Mouse (Mus musculus) left cerebral cortex, adult 18-20 months (tissue): ENCODE data around the gene Lman2. TPM values are rescaled to one million over a fixed set of nuclear protein-coding genes. Genes with fewer than 3 reads are reported as not detected.
A peak's percentile ranks its signal among the peaks of the same experiment; 100 is the strongest.

ENCODE experiments used
- DNase-seq, 2 experiments: peaks; one replicate each; pipeline ENCODE4 v3.0.0; 2021 to 2022; ENCODE audit warnings: low spot score in 2 of 2, mixed read lengths in 1 of 2
- total RNA-seq, 2 experiments: library from RNA; stranded (reverse); gene quantifications; 2 replicates each; pipeline ENCODE4 v1.2.3; 2021

Lman2 gene
- total RNA-seq, 2 experiments from 2014 or later: 54.4 to 59.1 TPM

DNA sequence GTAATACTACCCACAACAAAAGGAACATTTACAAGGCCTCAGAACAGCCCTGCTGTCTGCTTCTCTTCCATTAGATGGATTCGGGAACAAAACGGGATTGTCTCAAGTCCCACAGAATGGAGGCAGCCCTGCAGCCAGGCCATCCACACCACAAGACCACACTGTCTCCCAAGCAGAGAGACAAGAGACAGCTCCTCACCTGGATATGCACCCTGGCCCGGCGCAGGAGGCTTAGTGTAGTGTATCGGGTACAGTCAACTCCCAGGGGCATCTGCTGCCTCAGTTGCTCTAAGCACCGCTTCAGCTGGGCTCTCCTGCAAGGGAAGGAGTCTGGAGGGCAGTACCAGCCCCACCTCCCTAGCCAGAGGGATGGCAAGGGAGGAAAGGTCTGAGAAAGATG is 34.4 kb downstream of the Lman2 start:
- no peak for DNase-seq

DNA sequence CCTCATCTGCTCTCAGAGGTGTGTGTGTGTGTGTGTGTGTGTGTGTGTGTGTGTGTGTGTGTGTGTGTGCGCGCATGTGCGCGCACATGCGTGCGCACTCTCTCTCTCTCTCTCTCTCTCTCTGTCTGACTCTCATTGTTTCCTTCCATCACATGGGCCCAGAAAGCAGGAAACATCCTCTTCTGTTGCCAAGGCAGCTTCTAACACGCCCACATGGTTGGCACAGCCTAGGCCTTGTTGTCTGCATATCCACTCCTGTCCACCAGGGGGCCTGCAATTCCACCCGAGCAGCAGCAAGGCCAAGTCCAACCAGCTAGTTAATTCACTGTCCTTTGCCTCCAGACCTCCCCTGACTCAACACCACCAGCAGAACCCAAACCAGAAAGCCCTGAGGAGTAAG is 35.0 kb downstream of the Lman2 start:
- DNase-seq: peak; percentile 92 to 94

DNA sequence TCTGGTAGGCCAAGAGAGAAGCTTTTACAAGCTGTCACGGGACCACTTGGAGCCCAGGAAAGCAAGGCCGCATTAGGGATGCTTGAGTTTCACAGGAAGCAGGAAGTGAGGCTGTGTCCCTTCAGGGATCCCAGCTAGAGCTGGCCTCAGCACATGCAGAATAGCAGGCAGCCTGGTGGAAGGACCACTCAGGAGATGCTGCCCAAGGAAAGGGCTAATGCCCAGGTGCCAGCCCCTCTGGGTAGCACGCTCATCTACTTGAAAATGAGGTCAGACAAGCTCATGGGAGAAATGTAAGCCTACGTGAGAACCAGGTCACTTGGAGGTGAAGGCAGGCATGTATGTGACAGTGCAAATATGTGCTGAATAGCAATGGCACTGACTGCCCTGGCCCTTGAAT is 35.4 kb downstream of the Lman2 start:
- DNase-seq: no peak

DNA sequence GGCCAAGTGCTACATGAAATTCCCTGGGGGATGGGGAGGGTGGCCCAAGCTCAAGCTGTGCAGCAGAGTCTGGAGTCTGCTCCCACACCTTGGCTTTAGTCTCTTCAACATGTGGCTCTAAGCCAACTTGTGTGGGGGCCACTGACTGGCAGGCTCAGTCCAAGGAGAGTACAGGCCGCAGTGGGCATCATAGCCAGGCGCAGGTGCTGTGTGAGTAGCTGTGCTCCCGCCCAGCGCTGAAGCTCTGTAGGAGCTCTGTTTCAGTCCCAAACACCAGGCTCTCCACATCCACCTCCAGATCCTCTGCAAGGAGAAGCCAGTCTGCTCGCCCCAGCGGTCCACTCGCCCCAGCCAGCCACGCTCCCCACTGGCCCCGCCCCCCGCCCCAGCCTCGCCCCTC is 37.0 kb downstream of the Lman2 start:
- DNase-seq: peak in 1 of 2 experiments; percentile 63

DNA sequence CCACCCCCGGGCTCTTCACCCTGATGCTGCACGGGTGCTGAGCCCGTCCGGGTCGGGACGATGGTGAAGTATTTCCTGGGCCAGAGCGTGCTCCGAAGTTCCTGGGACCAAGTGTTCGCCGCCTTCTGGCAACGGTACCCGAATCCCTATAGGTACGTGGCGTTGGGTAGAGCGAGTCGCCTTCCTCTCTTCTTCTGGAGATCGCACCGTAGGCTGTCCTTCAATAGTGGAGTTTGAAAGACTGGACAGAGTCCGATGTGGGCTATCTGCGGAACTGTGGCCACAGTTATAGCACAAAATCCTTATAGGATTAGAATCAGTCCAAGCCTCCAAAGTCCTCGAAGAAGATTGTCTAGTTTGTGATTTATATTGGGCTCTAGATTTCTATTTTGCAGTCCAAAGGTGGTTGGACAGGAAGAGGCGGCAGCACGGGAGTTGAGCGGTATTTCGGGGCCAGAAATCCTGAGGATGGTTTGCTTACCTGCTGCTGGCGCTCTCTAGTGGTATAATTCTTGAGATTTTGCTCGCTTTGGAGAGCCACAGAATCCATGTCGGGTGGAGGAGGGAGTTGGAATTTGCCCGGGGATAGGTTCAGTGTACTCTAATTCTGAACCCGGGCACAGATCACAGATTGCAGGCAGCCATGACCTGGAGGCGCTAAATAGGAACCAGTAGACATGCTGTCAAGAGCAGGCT is 40.3 kb downstream of the Lman2 start:
- peak; percentile 28 to 45 for DNase-seq

DNA sequence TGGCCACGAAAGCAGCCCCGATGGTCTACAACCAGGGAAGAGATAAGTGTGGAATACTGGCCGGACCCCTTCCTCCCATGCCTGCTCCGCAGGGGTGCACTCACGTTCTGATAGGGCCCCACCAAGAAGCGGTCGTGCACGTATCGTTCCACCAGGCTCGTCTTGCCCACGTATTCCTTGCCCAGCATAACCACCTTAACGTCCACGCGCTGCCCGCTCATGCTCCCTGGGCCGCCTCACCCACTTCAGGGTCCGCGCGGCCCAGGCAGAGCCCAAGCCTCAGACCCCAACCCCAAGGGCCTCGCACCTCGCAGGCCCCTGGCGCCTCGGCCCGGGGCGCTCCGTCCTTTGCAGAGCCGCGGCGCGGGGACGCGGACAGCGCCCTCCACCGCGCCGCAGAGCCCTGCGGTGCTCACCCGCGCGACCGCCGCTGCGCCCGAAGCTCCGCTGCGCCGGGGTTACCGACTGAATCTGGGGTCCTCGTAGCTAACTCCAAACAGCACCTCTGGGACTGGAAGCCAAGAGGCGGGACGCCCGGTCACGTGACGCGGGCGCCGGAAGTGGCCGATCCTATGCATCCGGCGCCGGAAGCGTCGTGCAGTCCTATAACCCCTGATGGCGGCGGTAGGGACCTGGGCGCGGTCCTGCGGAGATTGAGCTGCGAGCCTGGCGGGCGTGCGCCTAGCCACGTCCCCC is 41.0 kb downstream of the Lman2 start, which contains the start of gene Rab24:
Gene Rab24, minus strand, starts transcription at position 513 of the 696 bp plus-strand sequence.
- DNase-seq: peak; percentile 80 to 91

DNA sequence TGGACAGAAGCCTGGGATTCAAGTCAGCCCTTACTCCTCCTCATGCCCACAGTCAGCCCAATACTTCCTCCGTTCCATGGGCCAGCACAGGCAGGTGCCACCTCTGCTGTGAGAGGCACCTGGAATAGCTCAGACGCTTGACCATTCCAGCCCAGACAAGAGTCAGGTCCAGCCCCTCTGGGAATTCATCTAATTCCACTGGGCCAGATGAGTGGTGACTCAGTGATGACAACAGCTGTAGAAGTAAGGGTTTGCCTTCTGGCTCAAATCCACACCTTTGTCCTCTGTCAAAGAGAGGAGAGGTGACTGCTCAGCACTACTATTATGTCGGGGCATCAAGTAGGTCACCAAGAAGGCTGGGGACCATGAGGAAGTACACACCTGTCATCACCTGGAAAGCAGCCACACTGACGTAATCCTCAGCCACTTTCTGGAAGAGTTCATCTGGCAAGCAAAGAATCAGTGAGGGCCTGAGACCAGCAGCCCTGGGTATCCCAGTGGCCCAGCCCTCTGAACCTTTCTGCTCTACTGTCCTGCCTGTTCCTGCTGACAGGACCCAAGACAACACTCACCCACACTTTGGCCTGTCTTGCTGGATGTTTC is 42.6 kb downstream of the Lman2 start, which contains the start of gene Prelid1:
Gene Prelid1, plus strand, starts transcription at position 570 of the 603 bp plus-strand sequence.
- DNase-seq: no peak

DNA sequence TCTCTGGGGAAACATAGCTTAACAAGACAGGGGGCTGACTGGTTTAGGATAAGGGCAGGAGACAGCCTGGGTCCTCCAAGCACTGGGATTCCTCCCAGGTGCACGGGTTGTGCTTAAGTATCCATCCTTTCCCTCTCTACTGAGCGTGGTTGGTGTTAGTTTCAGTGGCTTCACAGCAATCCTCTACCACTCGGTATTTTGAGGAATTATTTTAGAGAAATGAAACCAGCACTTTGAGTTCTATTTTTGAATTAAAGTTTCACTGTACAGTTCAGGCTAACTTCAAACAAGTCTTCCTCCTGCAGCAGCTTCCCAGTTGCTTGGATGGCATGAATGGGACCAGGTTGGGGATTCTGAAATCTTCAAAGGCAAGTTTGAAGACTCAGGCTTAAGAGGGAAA is 44.2 kb downstream of the Lman2 start:
- no peak for DNase-seq

DNA sequence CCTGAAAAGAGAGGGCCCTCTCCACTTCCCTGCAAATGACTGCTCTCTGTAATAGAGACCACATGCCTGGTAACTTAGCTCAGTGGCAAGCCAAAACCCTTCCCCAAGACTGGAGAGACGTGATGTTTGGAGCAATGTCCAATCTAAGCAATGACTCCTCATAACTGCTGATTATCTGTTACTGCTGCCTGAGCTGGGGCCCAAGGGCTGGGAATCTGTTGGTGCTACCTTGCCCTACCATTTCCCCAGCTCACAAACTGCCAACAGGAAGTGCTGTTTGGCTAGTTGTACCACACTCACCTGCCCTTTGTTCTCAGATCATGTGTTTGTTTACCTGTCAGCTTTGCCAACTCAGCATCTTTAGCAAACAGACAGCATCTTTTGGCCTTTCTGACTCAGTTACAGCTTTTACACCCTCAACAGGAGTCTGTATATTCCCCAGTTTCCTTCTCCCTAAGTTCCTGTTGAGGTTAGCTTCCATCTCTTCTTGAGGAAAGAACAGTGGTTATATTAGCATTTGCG is 47.6 kb downstream of the Lman2 start:
- DNase-seq: no peak

DNA sequence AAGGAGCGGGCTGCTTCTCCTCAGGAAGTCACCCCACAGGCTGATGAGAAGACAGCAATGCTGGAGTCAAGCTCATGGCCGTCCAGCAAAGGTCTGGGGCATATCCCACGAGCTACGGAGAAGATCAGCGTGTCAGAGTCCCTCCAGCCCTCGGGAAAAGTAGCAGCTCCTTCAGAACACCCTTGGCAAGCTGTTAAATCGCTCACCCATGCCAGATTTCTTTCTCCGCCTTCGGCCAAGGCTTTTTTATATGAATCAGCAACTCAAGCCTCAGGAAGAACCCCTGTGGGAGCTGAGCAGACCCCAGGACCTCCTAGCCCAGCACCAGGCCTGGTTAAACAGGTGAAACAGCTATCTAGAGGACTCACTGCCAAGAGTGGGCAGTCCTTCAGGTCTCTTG is 49.5 kb downstream of the Lman2 start:
- DNase-seq: no peak

DNA sequence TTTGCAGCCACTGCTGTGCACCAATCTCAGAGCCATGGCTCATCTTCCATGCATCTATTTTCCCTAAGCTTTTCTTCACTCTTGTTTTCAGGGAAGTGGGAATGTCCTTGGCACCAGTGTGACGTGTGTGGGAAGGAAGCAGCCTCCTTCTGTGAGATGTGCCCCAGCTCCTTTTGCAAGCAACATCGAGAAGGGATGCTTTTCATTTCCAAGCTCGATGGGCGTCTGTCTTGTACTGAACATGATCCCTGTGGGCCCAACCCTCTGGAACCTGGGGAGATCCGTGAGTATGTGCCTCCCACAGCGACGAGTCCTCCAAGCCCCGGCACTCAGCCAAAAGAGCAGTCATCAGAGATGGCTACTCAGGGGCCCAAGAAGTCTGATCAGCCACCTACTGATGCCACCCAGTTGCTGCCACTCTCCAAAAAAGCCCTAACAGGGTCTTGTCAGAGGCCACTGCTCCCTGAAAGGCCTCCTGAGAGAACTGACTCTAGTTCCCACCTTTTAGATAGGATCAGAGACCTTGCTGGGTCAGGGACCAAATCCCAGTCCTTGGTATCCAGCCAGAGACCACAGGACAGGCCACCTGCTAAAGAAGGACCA is 50.5 kb downstream of the Lman2 start:
- peak; percentile 53 to 75 for DNase-seq

DNA sequence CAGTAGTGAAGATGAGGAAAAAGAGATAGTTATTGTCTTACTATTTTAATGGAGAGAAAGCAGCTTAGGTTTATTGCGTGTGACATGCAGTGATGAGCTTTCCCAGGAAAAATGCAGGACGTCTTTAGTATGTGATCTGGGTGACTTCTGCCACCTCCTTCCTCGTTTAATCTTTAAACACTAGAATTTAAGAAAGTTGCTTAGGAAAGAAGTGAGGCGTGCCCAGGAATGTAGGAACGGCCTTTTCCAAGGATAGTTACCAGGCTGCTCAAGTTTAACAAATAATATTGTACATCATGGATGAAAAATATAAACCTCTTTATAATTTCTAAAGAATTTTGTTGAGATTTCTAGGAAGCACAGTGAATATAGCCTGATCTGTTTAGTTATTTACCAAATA is 61.7 kb downstream of the Lman2 start:
- DNase-seq: no peak

DNA sequence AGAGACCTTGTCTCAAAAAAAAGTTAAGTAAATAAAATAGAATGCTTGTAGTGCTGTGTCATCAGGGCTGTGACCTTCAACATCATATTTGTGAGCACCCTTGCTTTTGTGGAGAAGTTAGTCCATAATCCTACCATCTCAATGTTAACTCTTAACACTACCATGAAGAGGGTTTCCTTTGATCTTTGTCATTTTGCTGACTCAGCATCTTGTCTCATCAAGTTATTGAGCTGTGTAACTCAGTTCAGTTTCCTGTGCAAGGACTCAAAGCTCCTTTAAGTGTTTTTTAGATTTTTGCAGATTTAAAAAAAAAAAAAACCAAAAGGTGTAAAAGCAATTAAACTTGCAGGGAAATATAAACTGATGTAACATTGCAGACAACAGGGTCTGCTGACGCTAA is 65.8 kb downstream of the Lman2 start:
- no peak for DNase-seq

Other genes starting within 250 kb of the Lman2 start
- gene Gm17617, start 229.2 kb downstream of the Lman2 start, total RNA-seq: not detected
- gene Fgfr4, start 210.1 kb downstream of the Lman2 start, total RNA-seq: under 1 TPM; 0.21 to 0.40 TPM
- gene Nsd1, start 153.0 kb downstream of the Lman2 start, total RNA-seq: 100 to 1,000 TPM; 109 to 115 TPM
- 100 to 1,000 TPM; 171 to 182 TPM for gene Prelid1, start 42.3 kb downstream of the Lman2 start, total RNA-seq
- gene Rab24, start 40.8 kb downstream of the Lman2 start, total RNA-seq: 10 to 100 TPM; 87.6 to 89.3 TPM
- 1 to 10 TPM; 1.1 to 1.8 TPM for gene Mxd3, start 33.0 kb downstream of the Lman2 start, total RNA-seq
- gene Rgs14, start 6.9 kb upstream of the Lman2 start, total RNA-seq: 10 to 100 TPM; 57.5 to 60.7 TPM
- not detected for gene Slc34a1, start 35.4 kb upstream of the Lman2 start, total RNA-seq
- not detected for gene Pfn3, start 52.4 kb upstream of the Lman2 start, total RNA-seq
- gene F12, start 64.0 kb upstream of the Lman2 start, total RNA-seq: under 1 TPM; 0.33 to 0.68 TPM
- gene Grk6, start 82.3 kb upstream of the Lman2 start, total RNA-seq: 10 to 100 TPM; 63.2 to 64.6 TPM
- gene Prr7, start 101.5 kb upstream of the Lman2 start, total RNA-seq: 10 to 100 TPM; 66.6 to 70.1 TPM
- gene Dbn1, start 125.3 kb upstream of the Lman2 start, total RNA-seq: 100 to 1,000 TPM; 263 to 271 TPM
- 100 to 1,000 TPM in 1 of 2 experiments, 10 to 100 TPM in 1; 91.7 to 101 TPM for gene Pdlim7, start 150.9 kb upstream of the Lman2 start, total RNA-seq
- gene Dok3, start 166.5 kb upstream of the Lman2 start, total RNA-seq: 10 to 100 TPM in 1 of 2 experiments, 1 to 10 TPM in 1; 9.1 to 12.2 TPM
- 10 to 100 TPM; 52.2 to 62.0 TPM for gene Ddx41, start 173.9 kb upstream of the Lman2 start, total RNA-seq
- 10 to 100 TPM; 77.0 to 81.8 TPM for gene Fam193b, start 208.3 kb upstream of the Lman2 start, total RNA-seq
- 100 to 1,000 TPM; 133 to 142 TPM for gene Tmed9, start 210.9 kb upstream of the Lman2 start, total RNA-seq
- gene B4galt7, start 237.1 kb upstream of the Lman2 start, total RNA-seq: 10 to 100 TPM; 27.2 TPM